Mouse (Mus musculus) lung, embryonic 16.5 days (tissue): ENCODE data around the gene Ispd. TPM values are rescaled to one million over a fixed set of nuclear protein-coding genes. Genes with fewer than 3 reads are reported as not detected.

Experiments
- ATAC-seq: fragments of 200-750 bp; cut with Nextera tagmentation; 2 replicates; pipeline ENCODE4 v1.8.0; 2017; ENCODE audit warnings: low read depth, mild to moderate bottlenecking, moderate library complexity
- H3K27ac ChIP-seq: fragments of 300-500 bp; sonication (generic); 2 replicates; pipeline ENCODE4 v1.5.1; 2014; ENCODE audit warnings: mild to moderate bottlenecking, control low read depth, low read length
- H3K27me3 ChIP-seq: fragments of 300-500 bp; sonication (generic); 2 replicates; pipeline ENCODE4 v1.6.1; 2014; ENCODE audit warnings: low read depth, low read length, mixed read lengths; ENCODE audit not compliant: control insufficient read depth, insufficient read depth
- H3K36me3 ChIP-seq: fragments of 300-500 bp; sonication (generic); 2 replicates; pipeline ENCODE4 v1.6.1; 2014; ENCODE audit warnings: low read length; ENCODE audit not compliant: control insufficient read depth, insufficient read depth
- H3K4me1 ChIP-seq: fragments of 300-500 bp; sonication (generic); replicated peaks from 2 replicates; pipeline ENCODE4 v1.6.1; 2014; ENCODE audit warnings: low read length, mixed read lengths; ENCODE audit not compliant: control insufficient read depth, insufficient read depth
- H3K4me2 ChIP-seq: fragments of 300-500 bp; sonication (generic); 2 replicates; pipeline ENCODE4 v1.6.1; 2014; ENCODE audit warnings: low read depth, low read length, control low read depth
- H3K4me3 ChIP-seq: fragments of 300-500 bp; sonication (generic); 2 replicates; pipeline ENCODE4 v1.5.1; 2014; ENCODE audit warnings: mild to moderate bottlenecking, low read length, control low read depth
- H3K9ac ChIP-seq: fragments of 300-500 bp; sonication (generic); 2 replicates; pipeline ENCODE4 v1.6.1; 2014; ENCODE audit warnings: low read length, control low read depth
- H3K9me3 ChIP-seq: fragments of 300-500 bp; sonication (generic); 2 replicates; pipeline ENCODE4 v1.6.1; 2016; ENCODE audit warnings: low read length; ENCODE audit not compliant: control insufficient read depth
- WGBS: fragments of 180-500 bp; shearing (Covaris S2); extraction: QIAGEN DNeasy Blood & Tissue Kit; methylation state at CpG from one replicate; pipeline ENCODE4 v1.1.7; 2014; 5-methylcytosine and 5-hydroxymethylcytosine counted together
- polyA plus RNA-seq: library from polyadenylated mRNA; unstranded; fragments of >200 nt; fragmentation: Nextera tagmentation; extraction: Ambion mirVana; gene quantifications from 2 replicates; pipeline ENCODE4 v1.2.1, GENCODE M21; 2015

Gene Ispd
- polyA plus RNA-seq, 1 experiment from 2014 or later, result 12.4 TPM

- H3K4me1 ChIP-seq, result peaks cover 11% of the 10 kb centered on the region; the same call in 1 of the 2 replicates
- 81% methylated on average over 4 of the region's 4 CpGs for WGBS
- no peaks in the 10 kb centered on the region for H3K27me3 ChIP-seq
- peak overlapping the region; percentile 44 for H3K27ac ChIP-seq
- H3K4me3 ChIP-seq, result no peak overlapping the region
- H3K4me2 ChIP-seq, result no peak overlapping the region
- no peaks in the 10 kb centered on the region for H3K9me3 ChIP-seq
- ATAC-seq, result no peak
- H3K9ac ChIP-seq, result no peak overlapping the region
- no peaks in the 10 kb centered on the region for H3K36me3 ChIP-seq
Measured at GRCm38 (mm10) chr12:36724297-36724696, 343.0 kb downstream of the Ispd start.

GRCm38 (mm10) chr12:36725250-36725649, 344.0 kb downstream of the Ispd start:
- no peak overlapping the region for H3K27ac ChIP-seq
- 68% methylated on average over 3 of the region's 3 CpGs for WGBS

GRCm38 (mm10) chr12:36726026-36726425, 344.8 kb downstream of the Ispd start:
- H3K4me1 ChIP-seq, result peaks cover 8% of the 10 kb centered on the region; the same call in 1 of the 2 replicates
- H3K4me2 ChIP-seq, result no peak overlapping the region
- H3K36me3 ChIP-seq, result no peaks in the 10 kb centered on the region
- H3K9me3 ChIP-seq, result no peaks in the 10 kb centered on the region
- no peak overlapping the region for H3K27ac ChIP-seq
- H3K27me3 ChIP-seq, result no peaks in the 10 kb centered on the region
- ATAC-seq, result no peak
- 35% methylated on average over 1 of the region's 1 CpGs for WGBS
- H3K9ac ChIP-seq, result no peak overlapping the region
- H3K4me3 ChIP-seq, result no peak overlapping the region

More at GRCm38 (mm10) chr12:36725250-36725649, 344.0 kb downstream of the Ispd start:
- Histone ChIP-seq H3K36me3 (no peaks in the 10 kb centered on the region), H3K4me2 (no peak overlapping the region), H3K9ac (no peak overlapping the region), H3K4me1 (peaks cover 11% of the 10 kb centered on the region; the same call in 1 of the 2 replicates), H3K4me3 (no peak overlapping the region), H3K27me3 (no peaks in the 10 kb centered on the region), H3K9me3 (no peaks in the 10 kb centered on the region)
- ATAC-seq, result no peak

- Histone ChIP-seq H3K27ac (peak overlapping the region; percentile 68), H3K4me1 (no peaks in the 10 kb centered on the region; the same call in 1 of the 2 replicates)
Measured at GRCm38 (mm10) chr12:36733673-36734371, 352.6 kb downstream of the Ispd start.

More at GRCm38 (mm10) chr12:36733673-36734371, 352.6 kb downstream of the Ispd start:
- 0 out of 2 replicates have a peak overlapping the region, but pooled peaks have one; percentile 3 for H3K4me2 ChIP-seq
- peak; percentile 83 for ATAC-seq
- WGBS, result 42% methylated on average over 4 of the region's 4 CpGs
- H3K36me3 ChIP-seq, result no peaks in the 10 kb centered on the region
- H3K4me3 ChIP-seq, result no peak overlapping the region
- no peaks in the 10 kb centered on the region for H3K9me3 ChIP-seq
- H3K27me3 ChIP-seq, result no peaks in the 10 kb centered on the region
- no peak overlapping the region for H3K9ac ChIP-seq

Other genes starting within 250 kb of the Ispd start
- 36.9 and 39.2 TPM in 2 replicates for gene Ankmy2, start 224.3 kb upstream of the Ispd start, polyA plus RNA-seq
- gene Bzw2, start 223.4 kb upstream of the Ispd start, polyA plus RNA-seq, result 132 and 157 TPM in 2 replicates
- not detected in 2 replicates for gene Lrrc72, start 128.1 kb upstream of the Ispd start, polyA plus RNA-seq
- gene Sostdc1, start 67.3 kb upstream of the Ispd start, polyA plus RNA-seq, result 2.3 and 3.7 TPM in 2 replicates
- gene D630036H23Rik, start 731 bp downstream of the Ispd start, polyA plus RNA-seq, result 1.2 and 1.7 TPM in 2 replicates